Mouse (Mus musculus): Measurements from ENCODE around the gene Cenpm. TPM values are rescaled to one million over a fixed set of nuclear protein-coding genes. Genes with fewer than 3 reads are reported as not detected.

Gene Cenpm
- polyA plus RNA-seq, 1 experiment from 2014 or later, result 64.9 TPM

GRCm38 (mm10) chr15:82186931-82187330, 57.6 kb downstream of the Cenpm start:
- Histone ChIP-seq H3K9ac (ENCODE audit: low read length) (no peak overlapping the region), H3K4me2 (ENCODE audit: low read length) (no peak overlapping the region), H3K9me3 (ENCODE audit: control insufficient read depth, low read length) (no peaks in the 10 kb centered on the region), H3K4me3 (ENCODE audit: low read depth, low read length) (no peak overlapping the region), H3K4me1 (replicated peaks; ENCODE audit: control insufficient read depth, insufficient read depth, low read length) (no peaks in the 10 kb centered on the region), H3K36me3 (ENCODE audit: control insufficient read depth, insufficient read depth, low read length) (peaks cover 95% of the 10 kb centered on the region), H3K27me3 (replicated peaks; ENCODE audit: control insufficient read depth, insufficient read depth, low read length) (no peaks in the 10 kb centered on the region), H3K27ac (ENCODE audit: low read depth) (no peak overlapping the region)
- no peak for DNase-seq (ENCODE audit: low spot score)
- ATAC-seq (replicated peaks; ENCODE audit: low FRiP score, low TSS enrichment, low read depth), result no peak
- 90% methylated on average over 5 of the region's 5 CpGs for WGBS

- Histone ChIP-seq H3K4me3 (ENCODE audit: low read depth, low read length) (no peak overlapping the region), H3K27ac (ENCODE audit: low read depth) (no peak overlapping the region), H3K36me3 (ENCODE audit: control insufficient read depth, insufficient read depth, low read length) (peaks cover 95% of the 10 kb centered on the region), H3K9me3 (ENCODE audit: control insufficient read depth, low read length) (no peaks in the 10 kb centered on the region), H3K4me2 (ENCODE audit: low read length) (no peak overlapping the region), H3K4me1 (replicated peaks; ENCODE audit: control insufficient read depth, insufficient read depth, low read length) (no peaks in the 10 kb centered on the region), H3K9ac (ENCODE audit: low read length) (no peak overlapping the region), H3K27me3 (replicated peaks; ENCODE audit: control insufficient read depth, insufficient read depth, low read length) (no peaks in the 10 kb centered on the region)
- WGBS, result 87% methylated on average over 14 of the region's 14 CpGs
- DNase-seq (ENCODE audit: low spot score) (no peak), ATAC-seq (replicated peaks; ENCODE audit: low FRiP score, low TSS enrichment, low read depth) (no peak)
Observed at GRCm38 (mm10) chr15:82186131-82186530, 58.4 kb downstream of the Cenpm start.

GRCm38 (mm10) chr15:82185062-82185783, 59.3 kb downstream of the Cenpm start:
- no peaks in the 10 kb centered on the region for H3K4me1 ChIP-seq (replicated peaks; ENCODE audit: control insufficient read depth, insufficient read depth, low read length)
- no peaks in the 10 kb centered on the region for H3K27me3 ChIP-seq (replicated peaks; ENCODE audit: control insufficient read depth, insufficient read depth, low read length)

GRCm38 (mm10) chr15:82184656-82185055, 59.9 kb downstream of the Cenpm start:
- DNase-seq (ENCODE audit: low spot score), result no peak
- Histone ChIP-seq H3K9ac (ENCODE audit: low read length) (no peak overlapping the region), H3K9me3 (ENCODE audit: control insufficient read depth, low read length) (no peaks in the 10 kb centered on the region), H3K27ac (ENCODE audit: low read depth) (no peak overlapping the region), H3K4me1 (replicated peaks; ENCODE audit: control insufficient read depth, insufficient read depth, low read length) (no peaks in the 10 kb centered on the region), H3K27me3 (replicated peaks; ENCODE audit: control insufficient read depth, insufficient read depth, low read length) (no peaks in the 10 kb centered on the region), H3K4me2 (ENCODE audit: low read length) (no peak overlapping the region), H3K36me3 (ENCODE audit: control insufficient read depth, insufficient read depth, low read length) (peaks cover 100% of the 10 kb centered on the region), H3K4me3 (ENCODE audit: low read depth, low read length) (no peak overlapping the region)
- 82% methylated on average over 10 of the region's 10 CpGs for WGBS
- ATAC-seq (replicated peaks; ENCODE audit: low FRiP score, low TSS enrichment, low read depth), result no peak

More at GRCm38 (mm10) chr15:82185062-82185783, 59.3 kb downstream of the Cenpm start:
- no peak overlapping the region for H3K4me3 ChIP-seq (ENCODE audit: low read depth, low read length)
- H3K4me2 ChIP-seq (ENCODE audit: low read length), result no peak overlapping the region
- no peak overlapping the region for H3K9ac ChIP-seq (ENCODE audit: low read length)
- 73% methylated on average over 14 of the region's 14 CpGs for WGBS
- no peak overlapping the region for H3K27ac ChIP-seq (ENCODE audit: low read depth)
- peaks cover 98% of the 10 kb centered on the region for H3K36me3 ChIP-seq (ENCODE audit: control insufficient read depth, insufficient read depth, low read length)
- ATAC-seq (replicated peaks; ENCODE audit: low FRiP score, low TSS enrichment, low read depth) (peak; percentile 22; the same call in 1 of the 2 replicates), DNase-seq (ENCODE audit: low spot score) (no peak)
- H3K9me3 ChIP-seq (ENCODE audit: control insufficient read depth, low read length), result no peaks in the 10 kb centered on the region

- 69% methylated on average over 7 of the region's 7 CpGs for WGBS
- H3K36me3 ChIP-seq (ENCODE audit: control insufficient read depth, insufficient read depth, low read length), result peaks cover 100% of the 10 kb centered on the region
- H3K9ac ChIP-seq (ENCODE audit: low read length), result no peak overlapping the region
- no peaks in the 10 kb centered on the region for H3K4me1 ChIP-seq (replicated peaks; ENCODE audit: control insufficient read depth, insufficient read depth, low read length)
- DNase-seq (ENCODE audit: low spot score) (no peak), ATAC-seq (replicated peaks; ENCODE audit: low FRiP score, low TSS enrichment, low read depth) (no peak; the same call in 1 of the 2 replicates)
- no peak overlapping the region for H3K27ac ChIP-seq (ENCODE audit: low read depth)
- H3K9me3 ChIP-seq (ENCODE audit: control insufficient read depth, low read length), result no peaks in the 10 kb centered on the region
- H3K27me3 ChIP-seq (replicated peaks; ENCODE audit: control insufficient read depth, insufficient read depth, low read length), result no peaks in the 10 kb centered on the region
- no peak overlapping the region for H3K4me2 ChIP-seq (ENCODE audit: low read length)
- H3K4me3 ChIP-seq (ENCODE audit: low read depth, low read length), result no peak overlapping the region
Observed at GRCm38 (mm10) chr15:82184183-82184582, 60.4 kb downstream of the Cenpm start.

MicroRNA genes within 50 kb of the gene (microRNA counts, 519-probe panel; counts per million panel counts)
- microRNA mmu-miR-33, result 2,747 counts per million, percentile 30 among the panel's probes with 10 or more counts

Small RNA genes within 50 kb of the gene (microRNA-seq; reads per million reads assigned to microRNA genes)
- gene Mir33, result 108 reads per million, percentile 59 among the genes with 10 or more reads in this experiment

Other genes with a start within 250 kb of the Cenpm start
- 24.0 and 26.7 TPM in 2 replicates for gene Desi1, start 210.9 kb downstream of the Cenpm start, polyA plus RNA-seq (2014; fragmentation: Nextera tagmentation; extraction: Ambion mirVana)
- 301 and 329 TPM in 2 replicates for gene Snu13, start 197.2 kb downstream of the Cenpm start, polyA plus RNA-seq (2014; fragmentation: Nextera tagmentation; extraction: Ambion mirVana)
- not detected in 2 replicates for gene 4930407I10Rik, start 185.6 kb downstream of the Cenpm start, polyA plus RNA-seq (2014; fragmentation: Nextera tagmentation; extraction: Ambion mirVana)
- gene Mei1, start 174.8 kb downstream of the Cenpm start, polyA plus RNA-seq (2014; fragmentation: Nextera tagmentation; extraction: Ambion mirVana), result not detected in 2 replicates
- 14.2 and 15.3 TPM in 2 replicates for gene Ccdc134, start 116.8 kb downstream of the Cenpm start, polyA plus RNA-seq (2014; fragmentation: Nextera tagmentation; extraction: Ambion mirVana)
- gene Srebf2, start 97.6 kb downstream of the Cenpm start, polyA plus RNA-seq (2014; fragmentation: Nextera tagmentation; extraction: Ambion mirVana), result 136 and 144 TPM in 2 replicates
- 0.15 TPM in 2 replicates for gene Shisa8, start 31.9 kb downstream of the Cenpm start, polyA plus RNA-seq (2014; fragmentation: Nextera tagmentation; extraction: Ambion mirVana)
- gene Tnfrsf13c, start 20.4 kb downstream of the Cenpm start, polyA plus RNA-seq (2014; fragmentation: Nextera tagmentation; extraction: Ambion mirVana), result 0.11 and 0.15 TPM in 2 replicates
- 0.15 TPM in 1 of 2 replicates, not detected in the other for gene 1500009C09Rik, start 7.6 kb upstream of the Cenpm start, polyA plus RNA-seq (2014; fragmentation: Nextera tagmentation; extraction: Ambion mirVana)
- gene Sept3, start 30.1 kb upstream of the Cenpm start, polyA plus RNA-seq (2014; fragmentation: Nextera tagmentation; extraction: Ambion mirVana), result 16.0 and 18.3 TPM in 2 replicates
- gene Wbp2nl, start 54.2 kb upstream of the Cenpm start, polyA plus RNA-seq (2014; fragmentation: Nextera tagmentation; extraction: Ambion mirVana), result 0.16 and 0.20 TPM in 2 replicates
- 59.7 and 61.2 TPM in 2 replicates for gene Naga, start 94.2 kb upstream of the Cenpm start, polyA plus RNA-seq (2014; fragmentation: Nextera tagmentation; extraction: Ambion mirVana)
- gene Pheta2, start 94.2 kb upstream of the Cenpm start, polyA plus RNA-seq (2014; fragmentation: Nextera tagmentation; extraction: Ambion mirVana), result 9.9 and 13.2 TPM in 2 replicates
- gene Smdt1, start 94.2 kb upstream of the Cenpm start, polyA plus RNA-seq (2014; fragmentation: Nextera tagmentation; extraction: Ambion mirVana), result 260 and 272 TPM in 2 replicates
- 426 and 466 TPM in 2 replicates for gene Ndufa6, start 109.6 kb upstream of the Cenpm start, polyA plus RNA-seq (2014; fragmentation: Nextera tagmentation; extraction: Ambion mirVana)
- 8.4 and 8.5 TPM in 2 replicates for gene Cyp2d22, start 135.5 kb upstream of the Cenpm start, polyA plus RNA-seq (2014; fragmentation: Nextera tagmentation; extraction: Ambion mirVana)
- gene Cyp2d11, start 149.3 kb upstream of the Cenpm start, polyA plus RNA-seq (2014; fragmentation: Nextera tagmentation; extraction: Ambion mirVana), result not detected in 2 replicates
- gene Cyp2d10, start 162.4 kb upstream of the Cenpm start, polyA plus RNA-seq (2014; fragmentation: Nextera tagmentation; extraction: Ambion mirVana), result not detected in 2 replicates
- 0.12 TPM in 1 of 2 replicates, not detected in the other for gene Cyp2d9, start 188.7 kb upstream of the Cenpm start, polyA plus RNA-seq (2014; fragmentation: Nextera tagmentation; extraction: Ambion mirVana)

Data from intestine, embryonic 14.5 days (tissue).